Mouse (Mus musculus): ENCODE results near the gene Zfp986. TPM values are rescaled to one million over a fixed set of nuclear protein-coding genes. Genes with fewer than 3 reads are reported as not detected.
"Not testable (repeated sequence)": the region's sequence is repeated elsewhere in the genome, so short reads cannot be mapped to it uniquely, and the experiment has no call there.

Zfp986 gene
- total and polyA plus RNA-seq, 3 experiments = not detected

GRCm38 (mm10) chr4:145846793-145847192 is 21.8 kb upstream of the Zfp986 start:
- H3K36me3 ChIP-seq (replicated peaks in 1 of 2; ENCODE audit: control insufficient read depth in 1 of 2, insufficient read depth in 1 of 2, low read length in 1 of 2); H3K4me3 ChIP-seq (replicated peaks in 1 of 3; ENCODE audit: low read depth in 2 of 3, low read length in 2 of 3, poor library complexity in 1 of 3); H3K4me1 ChIP-seq (ENCODE audit: control insufficient read depth in 1 of 2, insufficient read depth in 2 of 2); H3K79me2 ChIP-seq (replicated peaks; ENCODE audit: control insufficient read depth, extremely low read depth, insufficient read depth, poor library complexity, severe bottlenecking); H3K27ac ChIP-seq (ENCODE audit: insufficient read depth, low read depth); DNase-seq (ENCODE audit: extremely low read depth); dilution Hi-C loops (cut with MboI; ENCODE audit: extremely low pct_ligation_motif_present, extremely low pct_unique_long_range_greater_than_20kb, low sequenced_read_pairs); H3K4me2 ChIP-seq (ENCODE audit: insufficient read depth, low read depth, poor library complexity, severe bottlenecking); H3K9ac ChIP-seq (ENCODE audit: insufficient read depth, low read depth); in situ Hi-C loops (cut with MboI; ENCODE audit: low pct_ligation_motif_present, low pct_unique_long_range_greater_than_20kb, low sequenced_read_pairs); H3K27me3 ChIP-seq (replicated peaks); H3K9me3 ChIP-seq (replicated peaks; ENCODE audit: low read length): not testable (repeated sequence)

DNA sequence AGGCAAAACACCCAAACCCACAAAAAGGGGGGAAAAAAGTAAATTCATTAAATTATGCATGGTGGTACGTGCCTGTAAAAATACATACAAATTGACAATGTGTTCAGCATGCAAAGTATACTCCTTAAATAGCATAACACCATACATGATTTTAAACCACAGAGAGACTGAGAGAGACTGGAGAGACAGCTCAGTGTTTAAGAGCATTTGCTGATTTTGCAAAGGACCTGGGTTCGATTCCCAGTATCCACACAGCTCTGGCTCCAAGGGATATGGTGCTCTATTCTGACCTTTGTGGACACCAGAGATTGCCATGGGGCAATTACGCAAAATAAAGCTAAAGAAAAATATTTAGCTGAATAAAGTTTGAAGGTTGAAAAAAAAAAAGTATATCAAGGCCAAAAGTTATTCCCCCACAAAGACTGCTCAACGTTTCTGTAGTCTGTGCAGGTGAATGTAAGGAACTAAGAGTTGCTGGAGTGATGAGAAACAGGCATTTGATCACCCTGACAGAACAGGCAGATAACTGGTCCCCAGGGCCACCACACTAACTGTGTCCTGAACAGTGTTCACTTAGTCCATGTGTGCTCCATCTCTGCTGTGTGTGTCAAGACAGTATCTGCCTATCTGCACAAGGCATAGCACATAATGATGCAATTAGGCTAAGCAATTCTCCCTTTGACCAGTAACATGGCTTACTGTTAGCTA is 20.3 kb upstream of the Zfp986 start:
- H3K4me3 ChIP-seq (replicated peaks in 1 of 3; ENCODE audit: low read depth in 2 of 3, low read length in 2 of 3, poor library complexity in 1 of 3); DNase-seq (ENCODE audit: extremely low read depth): not testable (repeated sequence)

GRCm38 (mm10) chr4:145848891-145849214 is 19.7 kb upstream of the Zfp986 start:
- H3K36me3 ChIP-seq (replicated peaks in 1 of 2; ENCODE audit: control insufficient read depth in 1 of 2, insufficient read depth in 1 of 2, low read length in 1 of 2); in situ Hi-C loops (cut with MboI; ENCODE audit: low pct_ligation_motif_present, low pct_unique_long_range_greater_than_20kb, low sequenced_read_pairs); dilution Hi-C loops (cut with MboI; ENCODE audit: extremely low pct_ligation_motif_present, extremely low pct_unique_long_range_greater_than_20kb, low sequenced_read_pairs); H3K27ac ChIP-seq (ENCODE audit: insufficient read depth, low read depth); H3K4me1 ChIP-seq (ENCODE audit: control insufficient read depth in 1 of 2, insufficient read depth in 2 of 2); H3K4me2 ChIP-seq (ENCODE audit: insufficient read depth, low read depth, poor library complexity, severe bottlenecking); H3K4me3 ChIP-seq (replicated peaks in 1 of 3; ENCODE audit: low read depth in 2 of 3, low read length in 2 of 3, poor library complexity in 1 of 3); DNase-seq (ENCODE audit: extremely low read depth); H3K9me3 ChIP-seq (replicated peaks; ENCODE audit: low read length); H3K79me2 ChIP-seq (replicated peaks; ENCODE audit: control insufficient read depth, extremely low read depth, insufficient read depth, poor library complexity, severe bottlenecking); H3K9ac ChIP-seq (ENCODE audit: insufficient read depth, low read depth); H3K27me3 ChIP-seq (replicated peaks): not testable (repeated sequence)

More for the DNA sequence above, 20.3 kb upstream of the Zfp986 start:
- H3K4me2 ChIP-seq (ENCODE audit: insufficient read depth, low read depth, poor library complexity, severe bottlenecking); H3K4me1 ChIP-seq (ENCODE audit: control insufficient read depth in 1 of 2, insufficient read depth in 2 of 2); in situ Hi-C loops (cut with MboI; ENCODE audit: low pct_ligation_motif_present, low pct_unique_long_range_greater_than_20kb, low sequenced_read_pairs); H3K27ac ChIP-seq (ENCODE audit: insufficient read depth, low read depth); H3K9me3 ChIP-seq (replicated peaks; ENCODE audit: low read length); H3K27me3 ChIP-seq (replicated peaks); H3K79me2 ChIP-seq (replicated peaks; ENCODE audit: control insufficient read depth, extremely low read depth, insufficient read depth, poor library complexity, severe bottlenecking); H3K9ac ChIP-seq (ENCODE audit: insufficient read depth, low read depth); H3K36me3 ChIP-seq (replicated peaks in 1 of 2; ENCODE audit: control insufficient read depth in 1 of 2, insufficient read depth in 1 of 2, low read length in 1 of 2); dilution Hi-C loops (cut with MboI; ENCODE audit: extremely low pct_ligation_motif_present, extremely low pct_unique_long_range_greater_than_20kb, low sequenced_read_pairs): not testable (repeated sequence)

DNA sequence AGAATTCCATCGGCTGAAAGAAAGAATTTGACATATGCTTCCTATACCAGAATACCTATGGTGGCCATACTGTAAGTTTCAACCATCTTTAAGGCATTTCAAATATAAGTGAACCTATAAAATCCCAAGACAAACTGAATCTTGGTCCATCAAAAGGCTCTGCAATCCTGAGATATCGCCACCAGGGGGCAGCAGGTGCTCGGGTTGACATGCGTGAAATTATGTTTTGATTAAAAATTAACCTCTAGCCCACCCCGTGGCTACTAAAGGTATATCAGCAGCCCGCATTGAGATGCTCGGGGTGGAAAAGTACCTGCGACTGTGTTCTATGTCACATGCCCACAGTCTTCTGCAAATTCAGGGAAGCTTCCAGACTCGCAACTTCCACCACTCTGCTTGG is 17.2 kb upstream of the Zfp986 start:
- H3K4me3 ChIP-seq (replicated peaks in 1 of 3; ENCODE audit: low read depth in 2 of 3, low read length in 2 of 3, poor library complexity in 1 of 3); dilution Hi-C loops (cut with MboI; ENCODE audit: extremely low pct_ligation_motif_present, extremely low pct_unique_long_range_greater_than_20kb, low sequenced_read_pairs); H3K9ac ChIP-seq (ENCODE audit: insufficient read depth, low read depth); H3K9me3 ChIP-seq (replicated peaks; ENCODE audit: low read length); H3K79me2 ChIP-seq (replicated peaks; ENCODE audit: control insufficient read depth, extremely low read depth, insufficient read depth, poor library complexity, severe bottlenecking); H3K27me3 ChIP-seq (replicated peaks); H3K4me2 ChIP-seq (ENCODE audit: insufficient read depth, low read depth, poor library complexity, severe bottlenecking); H3K36me3 ChIP-seq (replicated peaks in 1 of 2; ENCODE audit: control insufficient read depth in 1 of 2, insufficient read depth in 1 of 2, low read length in 1 of 2); DNase-seq (ENCODE audit: extremely low read depth); H3K27ac ChIP-seq (ENCODE audit: insufficient read depth, low read depth); H3K4me1 ChIP-seq (ENCODE audit: control insufficient read depth in 1 of 2, insufficient read depth in 2 of 2); in situ Hi-C loops (cut with MboI; ENCODE audit: low pct_ligation_motif_present, low pct_unique_long_range_greater_than_20kb, low sequenced_read_pairs): not testable (repeated sequence)

DNA sequence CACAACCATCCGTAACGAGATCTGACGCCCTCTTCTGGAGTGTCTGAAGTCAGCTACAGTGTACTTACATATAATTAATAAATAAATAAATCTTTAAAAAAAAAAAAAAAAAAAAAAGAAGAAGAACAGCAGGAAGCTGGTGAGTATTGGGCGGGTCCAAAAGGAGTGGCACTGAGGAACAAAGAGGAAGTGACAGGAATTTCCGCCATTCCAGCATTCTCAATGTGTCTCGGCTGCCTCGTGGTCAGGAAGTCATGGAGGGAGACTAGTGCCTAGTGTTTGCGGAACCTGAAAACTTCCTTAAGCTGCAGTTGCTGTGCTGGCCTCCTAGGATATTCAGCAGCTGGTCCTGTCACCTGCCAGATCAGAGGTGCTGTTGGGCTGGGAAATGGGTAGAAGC is 4.7 kb upstream of the Zfp986 start:
- H3K9me3 ChIP-seq (replicated peaks; ENCODE audit: low read length); H3K9ac ChIP-seq (ENCODE audit: insufficient read depth, low read depth); DNase-seq (ENCODE audit: extremely low read depth); H3K4me2 ChIP-seq (ENCODE audit: insufficient read depth, low read depth, poor library complexity, severe bottlenecking); H3K79me2 ChIP-seq (replicated peaks; ENCODE audit: control insufficient read depth, extremely low read depth, insufficient read depth, poor library complexity, severe bottlenecking); H3K4me1 ChIP-seq (ENCODE audit: control insufficient read depth in 1 of 2, insufficient read depth in 2 of 2); in situ Hi-C loops (cut with MboI; ENCODE audit: low pct_ligation_motif_present, low pct_unique_long_range_greater_than_20kb, low sequenced_read_pairs); H3K27ac ChIP-seq (ENCODE audit: insufficient read depth, low read depth); H3K4me3 ChIP-seq (replicated peaks in 1 of 3; ENCODE audit: low read depth in 2 of 3, low read length in 2 of 3, poor library complexity in 1 of 3); H3K27me3 ChIP-seq (replicated peaks); H3K36me3 ChIP-seq (replicated peaks in 1 of 2; ENCODE audit: control insufficient read depth in 1 of 2, insufficient read depth in 1 of 2, low read length in 1 of 2); dilution Hi-C loops (cut with MboI; ENCODE audit: extremely low pct_ligation_motif_present, extremely low pct_unique_long_range_greater_than_20kb, low sequenced_read_pairs): not testable (repeated sequence)

Other genes starting within 250 kb of the Zfp986 start
- gene Zfp980, start 198.1 kb upstream of the Zfp986 start, total RNA-seq (2012; rRNA removed) = not detected in 2 replicates
- gene Zfp980, start 198.1 kb upstream of the Zfp986 start, total RNA-seq (2014; rRNA removed) = not detected in 2 replicates
- gene Zfp980, start 198.1 kb upstream of the Zfp986 start, polyA plus RNA-seq (2012; ENCODE audit: insufficient read length, low read depth) = not detected in 2 replicates
- not detected in 2 replicates for gene Zfp987, start 228.5 kb downstream of the Zfp986 start, total RNA-seq (2012; rRNA removed)
- not detected in 2 replicates for gene Zfp987, start 228.5 kb downstream of the Zfp986 start, total RNA-seq (2014; rRNA removed)
- gene Zfp987, start 228.5 kb downstream of the Zfp986 start, polyA plus RNA-seq (2012; ENCODE audit: insufficient read length, low read depth) = not detected in 2 replicates